Mouse (Mus musculus): ENCODE data around the gene Styk1. TPM values are rescaled to one million over a fixed set of nuclear protein-coding genes. Genes with fewer than 3 reads are reported as not detected.

Styk1 gene
- polyA plus RNA-seq (2015; fragmentation: Nextera tagmentation; extraction: Ambion mirVana) = 3.2 and 3.6 TPM in 2 replicates

- Histone ChIP-seq H3K4me3 (replicated peaks; ENCODE audit: low read depth, low read length) (peak within 1 kb of the TSS; percentile 6; the same call in 1 of the 2 replicates), H3K36me3 (ENCODE audit: insufficient read depth, low read length) (no peaks in the 10 kb centered on the region), H3K4me2 (ENCODE audit: low read length) (peak within 1 kb of the TSS; percentile 53), H3K27ac (no peak within 1 kb of the TSS), H3K9ac (ENCODE audit: low read depth, low read length) (no peak within 1 kb of the TSS), H3K27me3 (ENCODE audit: insufficient read depth, low read length) (no peaks in the 10 kb centered on the region), H3K9me3 (replicated peaks; ENCODE audit: low read length) (no peaks in the 10 kb centered on the region), H3K4me1 (replicated peaks; ENCODE audit: insufficient read depth, low read length) (no peaks in the 10 kb centered on the region)
- ATAC-seq (replicated peaks; ENCODE audit: low FRiP score, low read depth) (peak; percentile 92), DNase-seq (ENCODE audit: low spot score) (peak; percentile 95)
- peak; percentile 87 for TF ChIP-seq CTCF (IDR thresholded peaks at IDR 0.05; ENCODE audit: low read depth)
- WGBS = 1% methylated on average over 16 of the region's 16 CpGs
These were observed at the start of gene Styk1 for GRCm38 (mm10) chr6:131353352-131353919. Styk1 (minus strand) TSS chr6:131353597.

DNA sequence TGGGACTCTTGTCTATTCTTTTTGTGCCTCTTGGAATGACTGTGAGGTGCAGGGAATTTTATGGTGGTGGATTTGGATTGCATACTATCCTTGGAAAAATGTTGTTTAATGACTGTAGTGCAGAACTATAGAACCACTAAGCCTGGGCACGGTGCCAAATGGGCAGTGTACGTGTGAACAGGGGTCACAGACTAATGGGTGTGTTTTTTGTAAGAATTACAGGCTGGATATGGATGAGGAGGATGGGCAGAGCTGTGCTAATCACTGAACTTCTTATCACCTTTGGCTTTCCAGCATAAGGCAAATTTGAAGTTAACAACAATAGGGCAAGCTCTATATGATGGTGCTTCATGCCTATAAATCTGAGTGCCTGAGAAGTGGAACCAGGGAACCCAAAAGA, 49.6 kb upstream of the Styk1 start:
- no peak for ATAC-seq (replicated peaks; ENCODE audit: low FRiP score, low read depth)
- TF ChIP-seq CTCF (IDR thresholded peaks at IDR 0.05; ENCODE audit: low read depth) = no peak
- no peaks in the 10 kb centered on the region for H3K4me1 ChIP-seq (replicated peaks; ENCODE audit: insufficient read depth, low read length)
- no peak for DNase-seq (ENCODE audit: low spot score)
- H3K9ac ChIP-seq (ENCODE audit: low read depth, low read length) = no peak overlapping the region
- H3K9me3 ChIP-seq (replicated peaks; ENCODE audit: low read length) = no peaks in the 10 kb centered on the region
- WGBS = 34% methylated on average over 2 of the region's 2 CpGs
- H3K4me2 ChIP-seq (ENCODE audit: low read length) = no peak overlapping the region
- H3K4me3 ChIP-seq (replicated peaks; ENCODE audit: low read depth, low read length) = no peak overlapping the region
- no peak overlapping the region for H3K27ac ChIP-seq
- H3K27me3 ChIP-seq (ENCODE audit: insufficient read depth, low read length) = no peaks in the 10 kb centered on the region
- no peaks in the 10 kb centered on the region for H3K36me3 ChIP-seq (ENCODE audit: insufficient read depth, low read length)

- Histone ChIP-seq H3K9me3 (replicated peaks; ENCODE audit: low read length) (no peaks in the 10 kb centered on the region), H3K4me2 (ENCODE audit: low read length) (no peak overlapping the region), H3K9ac (ENCODE audit: low read depth, low read length) (no peak overlapping the region), H3K27me3 (ENCODE audit: insufficient read depth, low read length) (no peaks in the 10 kb centered on the region), H3K4me3 (replicated peaks; ENCODE audit: low read depth, low read length) (no peak overlapping the region), H3K4me1 (replicated peaks; ENCODE audit: insufficient read depth, low read length) (no peaks in the 10 kb centered on the region), H3K36me3 (ENCODE audit: insufficient read depth, low read length) (no peaks in the 10 kb centered on the region), H3K27ac (no peak overlapping the region)
- no peak for DNase-seq (ENCODE audit: low spot score)
- ATAC-seq (replicated peaks; ENCODE audit: low FRiP score, low read depth) = no peak
- TF ChIP-seq CTCF (IDR thresholded peaks at IDR 0.05; ENCODE audit: low read depth) = no peak
These were observed 49.2 kb upstream of the Styk1 start for GRCm38 (mm10) chr6:131402606-131403005.

DNA sequence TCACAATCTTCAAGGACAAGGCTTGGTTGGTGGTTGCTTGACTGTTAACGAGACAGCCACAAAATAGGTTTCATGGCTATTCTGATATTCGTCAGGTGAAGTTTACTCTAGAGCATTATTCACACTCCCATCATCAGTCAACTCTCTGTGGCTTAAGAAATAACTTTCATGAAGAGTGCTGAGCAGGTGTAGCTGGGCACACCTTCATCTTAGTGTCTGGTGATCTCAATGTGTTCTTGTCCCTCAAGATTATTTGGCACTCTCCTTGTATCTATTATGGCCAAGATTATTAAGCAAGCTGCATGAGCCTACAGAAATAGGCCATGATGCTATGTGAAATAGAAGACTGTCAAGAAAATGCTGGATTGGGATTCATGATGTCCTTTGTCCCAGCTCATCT, 47.9 kb upstream of the Styk1 start:
- Histone ChIP-seq H3K9me3 (replicated peaks; ENCODE audit: low read length) (no peaks in the 10 kb centered on the region), H3K9ac (ENCODE audit: low read depth, low read length) (no peak overlapping the region), H3K27ac (no peak overlapping the region), H3K4me3 (replicated peaks; ENCODE audit: low read depth, low read length) (no peak overlapping the region), H3K27me3 (ENCODE audit: insufficient read depth, low read length) (no peaks in the 10 kb centered on the region), H3K4me2 (ENCODE audit: low read length) (no peak overlapping the region), H3K4me1 (replicated peaks; ENCODE audit: insufficient read depth, low read length) (no peaks in the 10 kb centered on the region), H3K36me3 (ENCODE audit: insufficient read depth, low read length) (no peaks in the 10 kb centered on the region)
- DNase-seq (ENCODE audit: low spot score) = no peak
- ATAC-seq (replicated peaks; ENCODE audit: low FRiP score, low read depth) = no peak
- WGBS = 95% methylated on average over 2 of the region's 2 CpGs
- TF ChIP-seq CTCF (IDR thresholded peaks at IDR 0.05; ENCODE audit: low read depth) = no peak

DNA sequence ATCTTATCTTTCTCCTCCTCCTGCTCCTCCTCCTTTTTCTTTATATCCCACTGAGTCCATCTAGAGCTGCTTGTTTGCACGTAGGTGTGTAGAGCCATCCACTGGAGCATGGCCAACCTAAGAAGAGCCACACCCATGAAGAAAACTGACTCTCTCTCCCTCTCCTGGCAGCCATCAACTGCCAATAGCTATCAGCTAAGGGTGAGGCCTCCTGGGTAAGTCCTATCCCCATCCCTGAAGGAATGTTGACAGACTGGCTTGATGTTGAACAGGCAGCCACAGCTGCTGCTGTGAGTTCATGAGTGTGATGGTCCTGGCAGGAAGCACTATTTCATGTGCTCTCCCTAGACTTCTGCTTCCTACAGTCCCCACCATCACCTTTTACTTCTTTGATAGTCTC, 43.3 kb upstream of the Styk1 start:
- ATAC-seq (replicated peaks; ENCODE audit: low FRiP score, low read depth) (no peak), DNase-seq (ENCODE audit: low spot score) (no peak)
- H3K9me3 ChIP-seq (replicated peaks; ENCODE audit: low read length) = no peaks in the 10 kb centered on the region
- H3K27me3 ChIP-seq (ENCODE audit: insufficient read depth, low read length) = no peaks in the 10 kb centered on the region
- H3K4me2 ChIP-seq (ENCODE audit: low read length) = no peak overlapping the region
- no peak for TF ChIP-seq CTCF (IDR thresholded peaks at IDR 0.05; ENCODE audit: low read depth)
- H3K9ac ChIP-seq (ENCODE audit: low read depth, low read length) = no peak overlapping the region
- H3K36me3 ChIP-seq (ENCODE audit: insufficient read depth, low read length) = no peaks in the 10 kb centered on the region
- WGBS = 29% methylated on average over 1 of the region's 1 CpGs
- no peak overlapping the region for H3K27ac ChIP-seq
- no peaks in the 10 kb centered on the region for H3K4me1 ChIP-seq (replicated peaks; ENCODE audit: insufficient read depth, low read length)
- no peak overlapping the region for H3K4me3 ChIP-seq (replicated peaks; ENCODE audit: low read depth, low read length)

- 75% methylated on average over 4 of the region's 4 CpGs for WGBS
- Histone ChIP-seq H3K36me3 (ENCODE audit: insufficient read depth, low read length) (no peaks in the 10 kb centered on the region), H3K9ac (ENCODE audit: low read depth, low read length) (no peak overlapping the region), H3K4me2 (ENCODE audit: low read length) (no peak overlapping the region), H3K27ac (no peak overlapping the region), H3K4me3 (replicated peaks; ENCODE audit: low read depth, low read length) (no peak overlapping the region), H3K27me3 (ENCODE audit: insufficient read depth, low read length) (no peaks in the 10 kb centered on the region), H3K9me3 (replicated peaks; ENCODE audit: low read length) (no peaks in the 10 kb centered on the region), H3K4me1 (replicated peaks; ENCODE audit: insufficient read depth, low read length) (no peaks in the 10 kb centered on the region)
- no peak for DNase-seq (ENCODE audit: low spot score)
- TF ChIP-seq CTCF (IDR thresholded peaks at IDR 0.05; ENCODE audit: low read depth) = no peak
- ATAC-seq (replicated peaks; ENCODE audit: low FRiP score, low read depth) = no peak
These were observed 40.7 kb upstream of the Styk1 start for GRCm38 (mm10) chr6:131393873-131394660.
